Mouse (Mus musculus) hindbrain, embryonic 13.5 days (tissue): ENCODE data around the gene Slc2a13. TPM values are rescaled to one million over a fixed set of nuclear protein-coding genes. Genes with fewer than 3 reads are reported as not detected.

ENCODE experiments used
- ATAC-seq: fragments of 200-750 bp; cut with Nextera tagmentation; 2 replicates; pipeline ENCODE4 v1.8.0; 2017; ENCODE audit warnings: moderate TSS enrichment; ENCODE audit not compliant: low FRiP score
- H3K27ac ChIP-seq: fragments of 300-500 bp; sonication (generic); 2 replicates; pipeline ENCODE4 v1.5.1; 2015; ENCODE audit warnings: inconsistent platforms, mild to moderate bottlenecking, moderate library complexity
- H3K27me3 ChIP-seq: fragments of 300-500 bp; sonication (generic); 2 replicates; pipeline ENCODE4 v1.6.1; 2015; ENCODE audit warnings: mild to moderate bottlenecking, inconsistent platforms
- H3K36me3 ChIP-seq: fragments of 300-500 bp; sonication (generic); 2 replicates; pipeline ENCODE4 v1.6.1; 2015; ENCODE audit warnings: mild to moderate bottlenecking, inconsistent platforms
- H3K4me1 ChIP-seq: fragments of 300-500 bp; sonication (generic); replicated peaks from 2 replicates; pipeline ENCODE4 v1.6.1; 2015; ENCODE audit warnings: inconsistent platforms
- H3K4me2 ChIP-seq: fragments of 300-500 bp; sonication (generic); 2 replicates; pipeline ENCODE4 v1.6.1; 2015; ENCODE audit warnings: inconsistent platforms, mild to moderate bottlenecking, moderate library complexity
- H3K4me3 ChIP-seq: fragments of 300-500 bp; sonication (generic); 2 replicates; pipeline ENCODE4 v1.5.1; 2015; ENCODE audit warnings: mild to moderate bottlenecking, inconsistent platforms
- H3K9ac ChIP-seq: fragments of 300-500 bp; sonication (generic); 2 replicates; pipeline ENCODE4 v1.6.1; 2015; ENCODE audit warnings: mild to moderate bottlenecking, inconsistent platforms
- H3K9me3 ChIP-seq: fragments of 300-500 bp; sonication (generic); 2 replicates; pipeline ENCODE4 v1.6.1; 2016; ENCODE audit warnings: inconsistent platforms
- WGBS: fragments of 180-500 bp; shearing (Covaris S2); methylation state at CpG from one replicate; pipeline ENCODE4 v1.1.7; 2015; 5-methylcytosine and 5-hydroxymethylcytosine counted together
- polyA plus RNA-seq: library from polyadenylated mRNA; unstranded; fragments of >200 nt; fragmentation: Nextera tagmentation; extraction: Ambion mirVana; gene quantifications from 2 replicates; pipeline ENCODE4 v1.2.1, GENCODE M21; 2015

Slc2a13 gene
- polyA plus RNA-seq, 1 experiment from 2014 or later = 2.9 TPM

- 94% methylated on average over 11 of the region's 11 CpGs for WGBS
- 0 out of 2 replicates have a peak, but pooled peaks cover under 1% of the 10 kb centered on the region for H3K27me3 ChIP-seq
- H3K4me2 ChIP-seq = no peak overlapping the region
- no peak for ATAC-seq
- no peaks in the 10 kb centered on the region for H3K9me3 ChIP-seq
- H3K4me1 ChIP-seq = peaks cover 5% of the 10 kb centered on the region; the same call in 1 of the 2 replicates
- H3K27ac ChIP-seq = no peak overlapping the region
- H3K9ac ChIP-seq = no peak overlapping the region
- H3K36me3 ChIP-seq = no peaks in the 10 kb centered on the region
- H3K4me3 ChIP-seq = no peak overlapping the region
These were observed 7.9 kb downstream of the Slc2a13 start for GRCm38 (mm10) chr15:91565025-91565605.

DNA sequence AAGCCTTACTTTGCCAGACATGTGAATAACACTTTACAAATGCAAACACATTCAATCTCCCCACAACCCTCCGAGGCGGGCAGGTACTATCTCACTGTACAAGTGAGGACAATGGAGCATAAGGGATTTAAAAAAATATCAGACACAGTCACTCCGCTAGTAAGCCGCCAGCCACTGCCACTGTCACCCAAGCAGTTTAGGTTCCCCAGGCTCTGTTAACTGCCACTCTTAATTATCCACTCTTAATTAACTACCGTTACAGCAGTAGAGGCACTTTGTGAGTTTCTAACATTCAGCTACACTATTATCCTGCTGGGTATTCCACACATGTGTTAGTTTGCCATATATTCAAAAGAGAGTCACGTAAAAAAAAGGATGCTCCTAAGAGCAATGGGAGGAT lies 11.3 kb downstream of the Slc2a13 start:
- Histone ChIP-seq H3K36me3 (no peaks in the 10 kb centered on the region), H3K4me2 (no peak overlapping the region), H3K4me3 (no peak overlapping the region), H3K9me3 (no peaks in the 10 kb centered on the region), H3K9ac (no peak overlapping the region), H3K4me1 (peaks cover 4% of the 10 kb centered on the region; the same call in 1 of the 2 replicates), H3K27me3 (no peaks in the 10 kb centered on the region), H3K27ac (no peak overlapping the region)
- ATAC-seq = no peak
- WGBS = 69% methylated on average over 6 of the region's 6 CpGs

- Histone ChIP-seq H3K4me2 (no peak overlapping the region), H3K36me3 (no peaks in the 10 kb centered on the region), H3K4me3 (no peak overlapping the region), H3K9me3 (no peaks in the 10 kb centered on the region), H3K9ac (no peak overlapping the region), H3K27ac (no peak overlapping the region), H3K4me1 (no peaks in the 10 kb centered on the region), H3K27me3 (no peaks in the 10 kb centered on the region)
- 84% methylated on average over 6 of the region's 6 CpGs for WGBS
- no peak for ATAC-seq
These were observed 17.7 kb downstream of the Slc2a13 start for GRCm38 (mm10) chr15:91555336-91555736.

DNA sequence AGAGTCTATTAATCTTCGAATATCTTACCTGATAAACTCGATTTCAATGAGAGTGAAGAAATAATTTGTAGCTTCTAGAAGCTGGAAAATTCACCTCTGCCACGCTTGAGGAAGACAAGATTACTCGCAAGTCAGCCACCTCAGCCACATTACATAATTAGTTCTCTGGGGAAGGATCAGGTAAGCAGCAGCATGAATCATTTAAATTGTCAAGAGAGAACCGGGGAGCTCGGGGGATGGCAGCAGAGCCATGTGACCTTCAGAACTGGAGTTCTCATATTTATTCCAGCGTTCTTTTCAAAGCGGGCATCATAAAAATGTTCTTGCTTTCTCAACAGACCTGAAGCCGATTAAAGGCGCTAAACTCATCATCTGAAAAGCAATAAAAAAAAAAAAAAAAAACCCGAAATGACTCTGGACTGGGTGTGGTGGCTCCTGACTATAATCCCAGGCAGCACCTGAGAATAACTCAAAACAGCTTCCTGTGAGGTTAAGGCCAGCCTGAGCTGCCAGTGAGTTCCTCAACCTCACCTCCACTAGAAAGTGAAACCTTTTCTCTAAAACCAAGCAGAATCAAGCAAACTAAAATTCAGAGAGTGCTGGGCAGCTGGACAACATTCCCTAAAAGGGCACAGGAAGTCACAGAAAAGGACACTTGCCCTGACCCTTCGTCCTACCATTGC lies 24.3 kb downstream of the Slc2a13 start:
- Histone ChIP-seq H3K4me1 (0 out of 2 replicates have a peak, but pooled peaks cover 7% of the 10 kb centered on the region), H3K9me3 (no peaks in the 10 kb centered on the region), H3K9ac (no peak overlapping the region), H3K4me3 (no peak overlapping the region), H3K4me2 (no peak overlapping the region), H3K27ac (no peak overlapping the region; the same call in 1 of the 2 replicates), H3K36me3 (no peaks in the 10 kb centered on the region), H3K27me3 (no peaks in the 10 kb centered on the region)
- ATAC-seq = no peak
- WGBS = 73% methylated on average over 12 of the region's 12 CpGs

DNA sequence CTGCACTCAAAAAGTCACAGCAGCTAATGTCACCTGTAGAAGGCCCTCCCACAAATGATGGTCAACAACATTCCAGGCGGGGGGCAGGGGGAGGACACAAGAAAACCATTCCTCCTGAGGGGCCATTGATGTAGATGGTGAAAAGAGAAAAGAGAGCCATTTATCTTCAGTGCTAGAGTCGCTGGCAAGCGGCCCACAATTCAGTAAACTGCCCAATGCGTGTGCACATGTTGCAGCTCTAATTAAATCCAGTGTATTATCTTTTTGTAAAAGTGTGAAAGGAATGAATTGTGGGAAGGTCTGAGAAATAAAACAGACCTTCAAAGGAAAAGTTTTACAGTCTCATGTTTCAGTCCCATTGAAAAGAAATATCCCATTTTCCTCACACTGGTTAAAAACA lies 28.5 kb downstream of the Slc2a13 start:
- H3K9ac ChIP-seq = no peak overlapping the region
- ATAC-seq = no peak
- 0 out of 2 replicates have a peak, but pooled peaks cover 7% of the 10 kb centered on the region for H3K4me1 ChIP-seq
- no peak overlapping the region for H3K4me2 ChIP-seq
- WGBS = 55% methylated on average over 4 of the region's 4 CpGs
- H3K27ac ChIP-seq = no peak overlapping the region
- H3K9me3 ChIP-seq = no peaks in the 10 kb centered on the region
- H3K27me3 ChIP-seq = no peaks in the 10 kb centered on the region
- H3K36me3 ChIP-seq = no peaks in the 10 kb centered on the region
- no peak overlapping the region for H3K4me3 ChIP-seq

DNA sequence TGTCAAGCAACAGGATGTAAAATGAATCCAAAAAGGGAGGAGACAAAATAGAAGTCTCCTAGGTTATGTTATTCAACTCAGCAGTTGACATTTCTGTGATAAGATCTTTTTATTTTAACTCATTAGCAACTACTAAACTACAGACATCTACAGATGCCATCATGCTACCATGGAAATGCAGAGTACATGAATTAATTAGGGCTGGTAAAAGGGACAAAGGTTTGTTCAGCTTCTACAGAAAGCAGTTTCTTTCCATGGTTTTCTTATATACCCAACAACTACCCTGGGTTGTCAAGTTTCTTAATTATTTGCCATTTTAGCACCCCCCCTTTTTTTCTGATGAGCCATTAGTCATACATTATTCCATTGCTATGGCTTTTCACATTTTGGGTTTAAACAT lies 34.6 kb downstream of the Slc2a13 start:
- Histone ChIP-seq H3K27me3 (no peaks in the 10 kb centered on the region), H3K36me3 (no peaks in the 10 kb centered on the region), H3K4me3 (no peak overlapping the region), H3K4me1 (no peaks in the 10 kb centered on the region), H3K27ac (no peak overlapping the region), H3K4me2 (no peak overlapping the region), H3K9ac (no peak overlapping the region), H3K9me3 (no peaks in the 10 kb centered on the region)
- ATAC-seq = no peak

- ATAC-seq = no peak
- H3K36me3 ChIP-seq = no peaks in the 10 kb centered on the region
- no peak overlapping the region for H3K4me2 ChIP-seq
- no peak overlapping the region for H3K27ac ChIP-seq
- no peaks in the 10 kb centered on the region for H3K27me3 ChIP-seq
- no peak overlapping the region for H3K9ac ChIP-seq
- no peak overlapping the region for H3K4me3 ChIP-seq
- no peaks in the 10 kb centered on the region for H3K9me3 ChIP-seq
- peaks cover 9% of the 10 kb centered on the region; the same call in 1 of the 2 replicates for H3K4me1 ChIP-seq
- 90% methylated on average over 2 of the region's 2 CpGs for WGBS
These were observed 46.2 kb downstream of the Slc2a13 start for GRCm38 (mm10) chr15:91526876-91527275.

DNA sequence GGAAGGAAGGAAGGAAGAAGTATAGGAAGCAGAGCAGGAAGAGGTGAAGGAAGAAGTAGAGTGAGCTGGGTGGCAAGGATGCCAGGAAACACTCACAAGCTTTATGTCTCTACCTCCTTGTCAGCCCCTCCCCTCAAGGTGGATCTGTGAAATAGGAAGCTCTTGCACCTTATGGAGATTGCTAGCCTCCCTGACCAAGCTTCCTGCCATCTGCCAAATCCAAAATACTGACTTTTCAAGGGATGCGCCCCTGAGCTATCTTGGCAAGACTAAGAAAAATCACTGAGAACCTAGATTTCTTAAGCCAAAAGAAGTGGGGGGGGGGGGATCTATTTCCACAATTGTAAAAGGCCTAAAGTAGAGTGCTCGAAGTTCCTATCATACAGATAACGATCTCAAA lies 46.9 kb downstream of the Slc2a13 start:
- ATAC-seq = no peak
- 91% methylated on average over 3 of the region's 3 CpGs for WGBS
- H3K9me3 ChIP-seq = no peaks in the 10 kb centered on the region

GRCm38 (mm10) chr15:91524451-91524850 lies 48.6 kb downstream of the Slc2a13 start:
- 74% methylated on average over 10 of the region's 10 CpGs for WGBS

More for the DNA sequence above, 46.9 kb downstream of the Slc2a13 start:
- H3K4me2 ChIP-seq = no peak overlapping the region
- peaks cover 9% of the 10 kb centered on the region; the same call in 1 of the 2 replicates for H3K4me1 ChIP-seq
- H3K9ac ChIP-seq = no peak overlapping the region
- H3K27ac ChIP-seq = no peak overlapping the region
- no peaks in the 10 kb centered on the region for H3K27me3 ChIP-seq
- H3K4me3 ChIP-seq = no peak overlapping the region
- H3K36me3 ChIP-seq = no peaks in the 10 kb centered on the region

GRCm38 (mm10) chr15:91503291-91503690 lies 69.8 kb downstream of the Slc2a13 start:
- whole genome bisulfite sequencing = 52% methylated on average over 6 of the region's 6 CpGs
- ATAC-seq = no peak
- Histone ChIP-seq H3K27ac (peak overlapping the region; percentile 44; the same call in 1 of the 2 replicates), H3K4me1 (peaks cover 21% of the 10 kb centered on the region), H3K9ac (no peak overlapping the region), H3K4me3 (no peak overlapping the region), H3K27me3 (no peaks in the 10 kb centered on the region), H3K36me3 (no peaks in the 10 kb centered on the region), H3K4me2 (no peak overlapping the region), H3K9me3 (no peaks in the 10 kb centered on the region)

More at GRCm38 (mm10) chr15:91524451-91524850, 48.6 kb downstream of the Slc2a13 start:
- H3K27ac ChIP-seq = no peak overlapping the region; the same call in 1 of the 2 replicates
- ATAC-seq = no peak
- H3K9ac ChIP-seq = no peak overlapping the region
- H3K27me3 ChIP-seq = no peaks in the 10 kb centered on the region
- H3K4me2 ChIP-seq = no peak overlapping the region
- no peak overlapping the region for H3K4me3 ChIP-seq
- H3K36me3 ChIP-seq = no peaks in the 10 kb centered on the region
- H3K4me1 ChIP-seq = peaks cover 7% of the 10 kb centered on the region; the same call in 1 of the 2 replicates
- no peaks in the 10 kb centered on the region for H3K9me3 ChIP-seq

DNA sequence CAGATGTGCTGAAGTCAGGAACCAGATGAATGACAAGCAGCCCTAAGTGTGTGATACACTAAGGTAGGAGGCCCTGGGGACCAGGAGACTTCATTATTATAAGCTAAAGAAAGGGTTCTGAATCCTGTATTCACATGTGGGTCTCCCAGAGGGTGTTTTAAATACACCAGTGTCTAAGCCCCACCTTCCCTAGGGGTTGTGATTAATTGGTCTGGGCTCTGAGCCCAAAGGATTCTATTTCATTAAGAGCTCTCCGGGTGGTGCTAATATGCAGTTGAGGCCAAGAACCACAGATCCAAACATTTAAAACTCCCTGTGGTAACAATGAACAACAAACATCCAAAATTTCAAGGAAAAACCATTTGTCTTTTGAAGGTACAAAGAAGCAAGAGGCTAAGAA lies 70.4 kb downstream of the Slc2a13 start:
- Histone ChIP-seq H3K4me2 (no peak overlapping the region), H3K27me3 (no peaks in the 10 kb centered on the region), H3K9ac (no peak overlapping the region), H3K36me3 (no peaks in the 10 kb centered on the region), H3K4me1 (peaks cover 21% of the 10 kb centered on the region), H3K27ac (peak overlapping the region; percentile 49; the same call in 1 of the 2 replicates), H3K9me3 (no peaks in the 10 kb centered on the region), H3K4me3 (no peak overlapping the region)
- ATAC-seq = peak; percentile 74
- 33% methylated on average over 1 of the region's 1 CpGs for WGBS

DNA sequence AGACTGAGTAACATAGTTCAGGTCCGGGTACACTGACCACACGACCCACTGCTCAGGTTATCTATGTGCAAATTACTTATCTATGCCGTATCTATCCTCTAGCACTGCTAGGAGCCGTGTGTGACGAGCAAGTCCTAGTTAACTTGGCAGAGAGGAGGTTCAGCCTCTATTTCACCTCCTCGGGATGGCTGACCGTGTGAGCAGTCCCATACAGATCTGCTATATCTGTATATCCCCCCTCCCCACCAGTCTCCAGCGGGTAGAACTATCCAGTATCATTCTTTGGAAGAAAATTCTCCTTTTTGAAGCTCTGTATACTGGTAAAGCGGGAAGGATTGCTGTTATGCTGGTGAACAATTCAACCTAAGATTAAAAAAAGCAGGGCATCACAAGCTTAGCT lies 70.8 kb downstream of the Slc2a13 start:
- Histone ChIP-seq H3K9me3 (no peaks in the 10 kb centered on the region), H3K4me1 (peaks cover 21% of the 10 kb centered on the region), H3K9ac (no peak overlapping the region), H3K27ac (0 out of 2 replicates have a peak overlapping the region, but pooled peaks have one; percentile 49), H3K4me3 (no peak overlapping the region), H3K27me3 (no peaks in the 10 kb centered on the region), H3K36me3 (no peaks in the 10 kb centered on the region; the same call in 1 of the 2 replicates), H3K4me2 (no peak overlapping the region)
- 85% methylated on average over 9 of the region's 9 CpGs for WGBS
- peak; percentile 32; the same call in 1 of the 2 replicates for ATAC-seq
